Mouse (Mus musculus) skeletal muscle tissue, adult 2 months (tissue): ENCODE measurements at regions not wholly inside any gene's neighbourhood (a gene's known extent, or its start where the extent isn't known, plus 50 kb on each side); places are given as distances from the start of the nearest gene placed in this dataset.

ENCODE experiments used
- DNase-seq: peaks from one replicate; pipeline ENCODE4 v3.0.0-alpha.2; 2012; ENCODE audit warnings: low read depth, low spot score

DNA sequence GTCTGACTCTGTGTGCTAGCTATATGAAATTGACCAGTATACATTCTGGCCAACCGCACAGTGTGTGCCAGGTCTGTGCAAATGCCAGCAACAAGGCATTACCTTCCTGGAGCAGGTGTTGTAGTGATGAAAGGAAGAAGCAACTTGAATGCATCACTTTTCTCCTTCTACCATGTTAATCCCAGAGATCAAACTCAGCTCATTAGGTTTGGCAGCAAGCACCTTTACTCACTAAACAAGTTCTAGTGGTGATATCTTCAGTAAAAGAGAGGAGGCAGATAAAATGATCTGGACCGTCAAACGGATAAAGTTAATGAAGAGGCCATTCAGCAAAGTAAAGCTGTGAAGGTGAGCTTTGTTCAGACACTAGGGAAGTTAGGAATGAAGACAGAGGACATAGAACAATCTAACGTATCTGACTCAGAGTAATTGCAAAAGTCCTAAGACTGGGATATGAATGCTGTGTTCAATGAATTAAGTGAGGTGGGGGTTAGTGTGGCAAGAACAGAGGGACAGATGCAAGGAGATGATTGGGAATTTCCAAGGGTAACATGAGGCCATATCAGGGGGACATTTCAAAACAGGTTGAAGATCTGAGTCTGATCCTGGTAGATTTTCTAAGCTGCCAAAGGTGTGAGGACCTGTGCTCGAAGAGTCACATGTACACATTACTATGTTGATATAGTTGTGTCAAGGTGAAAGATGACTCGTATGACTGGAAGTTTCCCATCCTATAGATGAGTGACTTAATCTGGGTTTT, 1478.4 kb upstream of the Slc10a2 start:
- DNase-seq = no peak

DNA sequence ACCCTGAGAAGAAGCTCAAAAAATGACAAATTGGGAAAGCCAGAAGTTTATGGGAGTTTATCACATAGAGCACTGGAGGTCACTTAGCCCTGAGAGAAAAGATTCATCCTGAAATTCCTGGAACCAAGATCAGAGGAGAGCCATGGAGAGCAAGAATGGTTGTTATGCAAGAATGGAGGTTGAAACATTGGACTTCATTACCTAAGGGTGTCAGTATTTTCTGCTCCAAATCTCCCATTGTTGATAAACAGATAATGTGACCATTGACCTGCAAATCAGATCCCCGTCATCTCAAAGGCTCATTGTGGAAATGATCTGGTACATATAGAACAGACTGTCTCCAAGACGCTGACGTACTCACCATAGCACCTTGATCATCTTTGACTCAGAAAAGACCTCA, 1477.6 kb upstream of the Slc10a2 start:
- no peak for DNase-seq

DNA sequence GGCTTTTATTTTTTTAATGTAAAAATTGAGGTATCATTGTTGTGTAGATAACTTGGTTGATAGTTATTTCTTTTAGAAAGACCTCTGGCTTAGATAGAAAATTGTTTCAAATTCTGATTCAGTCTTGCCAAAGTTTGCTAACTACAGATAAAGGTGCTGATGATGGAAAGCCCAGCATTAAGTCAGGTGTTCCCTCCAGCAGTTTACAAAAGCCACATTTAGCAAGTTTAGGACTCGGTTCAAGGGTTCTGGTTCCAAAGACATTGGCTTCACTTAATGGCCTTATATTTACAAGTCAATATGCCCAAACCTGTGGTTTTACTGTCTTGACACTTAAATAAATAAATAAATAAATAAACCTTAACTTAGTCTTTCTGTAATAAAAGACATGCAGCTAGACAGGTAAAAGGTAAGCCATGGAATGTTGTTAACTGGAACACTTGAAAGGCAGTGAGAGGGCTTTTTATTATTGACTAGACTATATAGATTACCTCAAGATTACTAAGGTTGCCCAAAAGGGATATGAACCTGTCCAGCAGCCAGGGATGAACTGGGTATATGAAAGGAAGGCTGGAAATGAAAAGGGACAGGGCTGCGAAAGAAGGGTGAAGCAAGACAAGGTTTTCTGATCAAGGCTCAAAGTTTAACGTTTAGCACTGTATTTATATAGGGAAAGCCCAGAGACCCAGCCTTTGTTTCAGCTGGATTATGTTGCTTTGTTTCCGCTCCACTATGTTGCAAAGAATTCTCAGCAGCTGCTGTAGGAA, 1472.9 kb upstream of the Slc10a2 start:
- DNase-seq = no peak

DNA sequence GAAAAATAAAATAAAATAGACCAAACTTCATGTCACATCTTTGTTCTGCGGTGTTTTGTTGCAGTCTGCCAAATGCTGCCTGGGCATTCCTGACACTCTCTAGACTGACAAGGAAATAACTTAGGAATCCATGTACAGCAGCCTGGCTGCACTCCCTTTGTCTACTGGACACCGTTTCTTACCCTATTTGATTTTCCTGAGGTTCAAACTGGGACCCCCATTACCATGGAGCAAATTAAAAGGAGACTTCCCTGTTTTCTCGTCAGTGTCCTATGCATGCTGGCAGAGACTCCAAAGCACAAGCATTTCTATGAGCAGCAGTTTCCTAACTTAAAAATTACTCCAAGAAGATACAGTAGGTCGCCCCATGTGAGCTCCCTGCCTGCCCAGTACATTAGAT, 1470.1 kb upstream of the Slc10a2 start:
- DNase-seq = no peak

- DNase-seq = no peak
Measured at GRCm38 (mm10) chr8:6573492-6573891, 1468.3 kb upstream of the Slc10a2 start.

DNA sequence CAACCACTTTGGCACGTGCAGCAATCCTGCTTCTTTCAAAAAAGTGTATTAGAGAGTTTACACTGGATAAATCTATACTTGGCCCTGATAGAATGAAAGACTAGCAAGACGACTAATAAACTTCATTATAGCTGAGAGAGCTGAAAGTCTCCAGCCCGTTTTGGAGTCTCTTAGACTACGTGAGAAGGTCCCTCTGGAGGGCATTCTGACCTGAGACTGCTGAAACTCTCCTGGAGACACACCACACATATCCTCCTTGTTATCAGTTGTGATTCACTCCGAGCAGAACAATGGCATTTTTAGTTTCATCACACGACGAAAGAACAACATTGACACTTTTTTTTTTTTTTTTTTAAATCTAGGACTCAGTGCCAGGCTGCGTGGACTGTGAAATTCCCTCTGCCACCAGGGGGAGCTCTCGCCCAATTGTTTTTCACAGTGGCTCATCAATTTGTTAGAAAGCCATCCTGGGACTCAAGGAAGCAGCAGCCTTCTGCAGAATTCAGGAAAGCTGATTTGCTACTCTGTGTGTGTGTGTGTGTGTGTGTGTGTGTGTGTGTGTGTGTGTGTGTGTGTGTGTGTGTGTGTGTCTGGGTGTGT, 1467.0 kb upstream of the Slc10a2 start:
- DNase-seq = peak; percentile 20

DNA sequence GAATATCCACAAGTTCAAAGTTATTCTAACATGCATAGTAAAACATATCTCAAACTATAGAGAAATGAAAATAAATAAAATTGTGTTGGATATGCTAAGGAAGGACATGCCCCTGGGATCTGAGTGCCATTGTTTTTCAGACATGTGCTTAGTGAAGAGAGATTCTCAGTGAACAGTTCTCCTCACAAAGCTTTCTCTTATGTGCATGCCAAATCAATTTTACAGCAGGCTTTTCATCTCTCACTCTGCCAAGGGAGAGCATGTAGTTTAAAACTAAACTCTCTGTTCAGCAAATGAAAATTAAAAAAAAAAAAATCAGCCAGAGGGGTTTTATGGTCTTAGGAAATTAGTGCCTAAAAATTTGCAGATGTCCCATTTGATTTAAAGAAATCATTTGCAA, 1445.8 kb upstream of the Slc10a2 start:
- DNase-seq = no peak

GRCm38 (mm10) chr8:6527171-6527570, 1422.0 kb upstream of the Slc10a2 start:
- no peak for DNase-seq

DNA sequence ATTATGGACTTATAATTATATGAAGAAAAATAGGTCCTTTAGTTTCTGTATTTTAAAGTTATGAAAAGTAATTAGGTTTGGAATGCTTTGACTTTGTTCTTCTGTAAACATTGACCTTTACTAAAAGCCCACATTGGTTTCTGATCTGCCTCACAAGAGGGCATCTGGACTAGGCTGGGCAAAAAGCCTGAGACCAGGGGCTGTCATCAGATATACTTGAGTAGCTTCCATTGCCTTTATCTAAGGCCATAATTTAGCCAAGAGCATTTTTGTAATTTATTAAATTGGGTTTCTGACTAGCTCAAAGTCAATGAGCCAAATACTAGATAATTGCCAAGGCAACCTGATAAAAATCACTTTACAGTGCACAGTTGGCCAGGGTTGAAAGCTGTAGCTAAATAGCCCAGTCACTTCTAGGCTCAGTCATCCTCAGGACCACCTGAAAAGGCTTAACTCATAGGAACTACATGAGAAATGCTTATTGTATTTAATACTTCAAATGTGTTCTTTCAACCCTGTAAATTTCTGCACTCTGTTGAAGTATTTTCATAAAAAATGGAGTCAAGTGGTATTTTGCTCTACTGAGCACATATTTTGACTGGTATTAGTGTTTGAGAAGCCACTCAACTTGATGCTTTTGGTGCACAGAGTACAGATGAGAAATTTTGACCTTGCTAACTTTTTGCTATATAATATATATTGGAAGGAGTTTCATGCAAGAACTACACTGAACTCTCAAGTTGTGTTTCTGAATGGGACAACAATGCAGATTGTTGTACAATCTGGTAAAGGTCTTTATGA, 1410.9 kb upstream of the Slc10a2 start:
- no peak for DNase-seq

DNA sequence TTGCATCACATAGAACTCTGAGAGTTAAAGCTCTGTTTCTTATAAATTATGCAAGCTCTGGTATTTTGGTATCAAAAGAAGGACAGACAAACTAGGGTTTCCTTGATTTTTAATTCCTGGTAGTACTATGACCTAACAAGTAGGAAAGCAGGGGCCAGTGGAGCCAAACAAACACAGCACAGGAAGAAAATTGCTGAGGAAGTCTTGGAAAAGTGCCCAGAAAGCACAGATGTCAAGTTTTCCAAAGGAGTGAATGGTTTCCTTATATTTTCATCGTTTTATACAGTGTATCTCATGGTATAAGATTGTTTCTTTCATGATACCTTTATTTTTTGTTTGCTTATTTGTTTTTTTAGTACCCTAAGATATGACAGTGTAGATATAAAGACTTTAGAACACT, 1387.3 kb upstream of the Slc10a2 start:
- no peak for DNase-seq

- DNase-seq = no peak
Measured at GRCm38 (mm10) chr8:6481966-6482365, 1376.8 kb upstream of the Slc10a2 start.

DNA sequence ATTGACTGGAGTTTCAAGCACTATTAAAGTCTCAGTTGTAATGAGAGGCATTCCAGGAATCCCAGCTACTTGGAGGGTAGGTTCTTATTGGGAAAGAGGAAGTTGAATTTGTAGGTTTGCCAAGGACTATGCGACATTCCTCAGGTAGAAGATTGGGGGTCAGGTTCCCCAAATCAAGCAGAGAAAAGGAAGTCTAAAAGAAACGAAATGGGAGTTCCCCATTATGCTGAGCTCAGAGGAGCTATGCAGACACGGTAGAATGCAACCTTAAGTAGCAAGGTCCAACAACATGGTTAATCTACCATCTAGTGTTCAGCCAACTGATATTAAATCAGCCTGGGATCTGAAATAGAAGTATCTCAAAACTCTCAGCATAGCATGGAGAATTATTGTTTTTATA, 1365.9 kb upstream of the Slc10a2 start:
- DNase-seq = no peak

DNA sequence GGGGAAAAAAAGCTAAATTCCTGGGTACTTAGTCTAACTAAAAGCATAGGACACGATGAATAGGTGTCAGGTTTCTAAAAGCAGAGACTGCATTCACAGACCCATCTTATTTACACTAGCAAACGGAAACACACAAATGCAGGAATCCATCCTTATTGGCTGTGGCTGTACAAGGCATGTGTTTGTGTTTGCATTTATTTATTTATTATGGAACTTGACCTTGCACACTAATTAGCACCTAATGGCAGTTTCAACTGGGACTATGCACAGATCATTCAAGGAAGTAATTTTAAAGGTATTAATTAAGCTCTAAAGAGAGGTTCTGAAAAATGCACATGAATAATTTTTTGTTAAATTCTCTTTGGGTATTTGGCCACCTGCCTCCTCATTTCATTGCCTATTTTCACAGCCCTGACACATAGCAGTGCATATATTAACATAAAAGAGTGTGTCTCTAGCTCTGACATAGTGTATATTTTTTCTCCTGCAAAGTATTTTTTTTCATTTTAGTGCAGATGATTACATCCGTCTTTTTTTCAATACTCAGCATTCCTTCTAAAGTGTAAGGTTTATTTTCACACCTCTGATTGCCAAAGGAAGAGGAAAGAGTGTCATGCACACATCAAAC, 1351.5 kb upstream of the Slc10a2 start:
- DNase-seq = no peak

DNA sequence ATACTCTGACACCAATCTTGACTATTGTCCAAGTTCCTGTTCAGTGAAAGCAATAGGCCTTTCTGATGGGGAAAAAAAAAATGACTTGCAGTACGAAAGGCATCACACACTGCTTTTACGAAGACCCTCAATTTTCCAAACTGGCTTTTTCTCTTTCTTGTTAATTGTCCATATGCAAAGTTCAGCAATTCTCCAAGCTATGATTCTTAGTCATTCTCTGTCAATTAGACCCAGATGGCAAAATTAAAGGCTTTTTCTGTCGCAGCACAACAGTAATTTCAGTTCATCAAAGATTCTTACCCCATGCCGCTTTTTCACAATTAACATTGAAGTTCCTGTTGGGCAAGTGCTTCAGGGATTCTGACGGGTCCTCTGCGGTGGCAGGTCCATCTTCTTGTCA, 1343.2 kb upstream of the Slc10a2 start:
- DNase-seq = no peak

- DNase-seq = no peak
Measured at GRCm38 (mm10) chr8:6439069-6439468, 1333.9 kb upstream of the Slc10a2 start.
